Mouse (Mus musculus): ENCODE measurements around the gene Mmp23. TPM values are rescaled to one million over a fixed set of nuclear protein-coding genes. Genes with fewer than 3 reads are reported as not detected.

The Mmp23 gene
- 22.4 and 28.0 TPM in 2 replicates for polyA plus RNA-seq (2012; rRNA removed)

- Histone ChIP-seq H3K4me1 (ENCODE audit: control insufficient read depth, insufficient read depth, low read length) (peaks cover 10% of the 10 kb centered on the region), H3K27me3 (replicated peaks; ENCODE audit: control insufficient read depth, insufficient read depth, low read length) (no peaks in the 10 kb centered on the region), H3K36me3 (ENCODE audit: control insufficient read depth, insufficient read depth, low read length) (peaks cover 1% of the 10 kb centered on the region), H3K4me3 (ENCODE audit: insufficient read depth, low read depth, low read length) (peak within 1 kb of the TSS; percentile 24; the same call in 1 of the 2 replicates), H3K27ac (ENCODE audit: insufficient read depth, low read depth, low read length) (no peak within 1 kb of the TSS)
- DNase-seq = peak; percentile 17
- 3% methylated on average over 33 of the region's 33 CpGs for WGBS
- TF ChIP-seq POLR2A (IDR thresholded peaks at IDR 0.05; ENCODE audit: low read depth, low read length) (no peak), CTCF (conservative IDR thresholded peaks at IDR 0.05; ENCODE audit: insufficient read depth, insufficient read length, low read depth, low read length) (no peak)
Observed at GRCm38 (mm10) chr4:155653086-155653450, at the start of gene Mmp23. Gene Mmp23 (minus strand): TSS chr4:155653384.

DNA sequence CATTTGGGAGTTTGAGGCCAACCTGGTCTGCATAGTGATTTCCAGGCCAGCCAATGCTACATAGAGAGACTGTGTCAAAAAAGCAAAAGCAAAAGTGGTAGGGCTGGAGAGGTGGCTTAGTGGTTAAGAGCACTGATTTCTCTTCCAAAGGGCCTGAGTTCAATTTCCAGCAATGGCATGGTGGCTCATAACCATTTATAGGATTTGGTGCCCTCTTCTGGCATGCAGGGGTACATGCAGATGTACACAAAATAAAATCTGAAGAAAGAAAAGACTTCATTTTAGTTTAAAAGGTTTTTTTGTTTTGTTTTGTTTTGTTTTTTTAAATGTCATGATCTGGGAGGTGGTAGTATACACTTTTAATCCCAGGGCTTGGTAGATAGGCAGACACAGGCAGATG, 47.2 kb upstream of the Mmp23 start:
- Histone ChIP-seq H3K27me3 (replicated peaks; ENCODE audit: control insufficient read depth, insufficient read depth, low read length) (no peaks in the 10 kb centered on the region), H3K36me3 (ENCODE audit: control insufficient read depth, insufficient read depth, low read length) (no peaks in the 10 kb centered on the region), H3K4me3 (ENCODE audit: insufficient read depth, low read depth, low read length) (no peak overlapping the region), H3K27ac (ENCODE audit: insufficient read depth, low read depth, low read length) (no peak overlapping the region), H3K4me1 (ENCODE audit: control insufficient read depth, insufficient read depth, low read length) (no peaks in the 10 kb centered on the region)
- no peak for DNase-seq
- TF ChIP-seq POLR2A (IDR thresholded peaks at IDR 0.05; ENCODE audit: low read depth, low read length) = no peak
- peak; percentile 34; the same call in 1 of the 2 replicates for TF ChIP-seq CTCF (conservative IDR thresholded peaks at IDR 0.05; ENCODE audit: insufficient read depth, insufficient read length, low read depth, low read length)

DNA sequence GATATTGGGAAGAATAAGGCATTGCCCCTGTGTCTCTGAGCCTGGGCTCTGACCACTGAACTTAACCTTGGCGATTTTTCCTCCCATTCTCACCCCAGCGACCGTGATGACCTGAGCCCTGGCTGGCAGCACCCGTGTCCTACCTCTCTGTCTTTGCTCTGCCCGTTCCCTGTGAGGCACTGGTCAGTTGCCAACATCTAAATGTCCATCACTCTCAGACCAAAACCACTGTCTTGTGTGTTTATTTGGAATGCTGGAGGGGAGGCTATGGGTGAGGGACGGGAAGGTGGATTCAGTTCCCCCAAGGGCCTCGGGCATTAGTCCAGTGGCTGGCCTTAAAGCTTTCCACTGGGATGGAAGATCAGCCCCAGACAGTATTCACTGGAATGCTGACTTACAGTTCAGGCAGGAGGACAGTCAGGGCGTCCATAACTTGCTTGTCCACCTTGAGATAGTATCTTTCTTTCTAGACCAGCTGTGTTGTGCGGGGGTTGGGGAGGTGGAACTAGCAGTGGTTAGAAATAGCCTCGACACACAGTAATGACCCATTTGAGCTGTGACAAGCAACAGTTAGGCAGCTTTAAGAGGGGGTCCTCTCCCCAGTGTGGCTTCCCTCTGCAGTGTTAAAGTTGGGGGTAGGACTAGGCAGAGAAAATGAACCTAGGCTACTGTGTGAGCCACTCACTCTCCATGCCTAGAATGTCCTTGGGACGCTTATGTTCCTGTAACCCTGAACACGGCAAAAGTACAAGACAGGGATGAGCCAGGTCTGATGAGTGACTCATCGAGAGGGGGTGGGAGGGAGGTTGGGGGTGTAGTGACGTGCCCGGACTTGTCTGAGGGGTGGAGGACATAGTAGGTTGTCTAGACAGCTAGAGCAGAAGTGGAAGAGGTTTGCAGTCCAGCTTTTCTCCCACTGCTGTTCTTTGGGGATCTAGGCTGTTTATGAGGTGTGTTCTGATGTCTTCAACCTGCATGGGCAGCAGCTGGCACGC, 43.4 kb upstream of the Mmp23 start:
- no peak for DNase-seq
- H3K4me3 ChIP-seq (ENCODE audit: insufficient read depth, low read depth, low read length) = no peak overlapping the region
- H3K4me1 ChIP-seq (ENCODE audit: control insufficient read depth, insufficient read depth, low read length) = no peaks in the 10 kb centered on the region
- no peaks in the 10 kb centered on the region for H3K27me3 ChIP-seq (replicated peaks; ENCODE audit: control insufficient read depth, insufficient read depth, low read length)
- H3K27ac ChIP-seq (ENCODE audit: insufficient read depth, low read depth, low read length) = no peak overlapping the region
- no peaks in the 10 kb centered on the region for H3K36me3 ChIP-seq (ENCODE audit: control insufficient read depth, insufficient read depth, low read length)
- 71% methylated on average over 16 of the region's 16 CpGs for WGBS
- TF ChIP-seq CTCF (conservative IDR thresholded peaks at IDR 0.05; ENCODE audit: insufficient read depth, insufficient read length, low read depth, low read length) (no peak), POLR2A (IDR thresholded peaks at IDR 0.05; ENCODE audit: low read depth, low read length) (no peak)

GRCm38 (mm10) chr4:155695531-155696062, 42.4 kb upstream of the Mmp23 start:
- DNase-seq = no peak

GRCm38 (mm10) chr4:155694482-155695401, 41.6 kb upstream of the Mmp23 start:
- peak; percentile 55 for DNase-seq

More at GRCm38 (mm10) chr4:155695531-155696062, 42.4 kb upstream of the Mmp23 start:
- no peak for TF ChIP-seq CTCF (conservative IDR thresholded peaks at IDR 0.05; ENCODE audit: insufficient read depth, insufficient read length, low read depth, low read length)
- TF ChIP-seq POLR2A (IDR thresholded peaks at IDR 0.05; ENCODE audit: low read depth, low read length) = no peak
- Histone ChIP-seq H3K27me3 (replicated peaks; ENCODE audit: control insufficient read depth, insufficient read depth, low read length) (no peaks in the 10 kb centered on the region), H3K27ac (ENCODE audit: insufficient read depth, low read depth, low read length) (no peak overlapping the region), H3K4me3 (ENCODE audit: insufficient read depth, low read depth, low read length) (no peak overlapping the region), H3K36me3 (ENCODE audit: control insufficient read depth, insufficient read depth, low read length) (no peaks in the 10 kb centered on the region), H3K4me1 (ENCODE audit: control insufficient read depth, insufficient read depth, low read length) (no peaks in the 10 kb centered on the region)
- WGBS = 80% methylated on average over 4 of the region's 4 CpGs

DNA sequence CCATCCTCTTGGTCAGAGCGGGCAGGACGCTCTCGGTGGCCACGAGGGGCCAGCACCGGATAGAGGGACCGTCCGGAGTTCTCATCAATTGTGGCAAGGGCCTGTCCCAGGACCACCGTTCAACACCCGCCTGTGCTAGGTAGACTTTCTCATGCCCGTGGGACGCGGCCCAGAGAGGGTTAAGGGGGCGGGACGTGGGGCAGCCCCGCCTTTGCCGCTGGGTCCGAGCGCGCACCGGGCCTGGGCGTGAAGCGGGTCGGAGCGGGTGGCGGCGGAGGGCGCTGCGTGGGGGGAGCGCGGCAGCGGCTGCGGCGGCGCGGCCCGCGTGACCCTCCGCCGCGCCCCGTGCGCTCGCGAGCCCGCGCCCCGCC, 40.9 kb upstream of the Mmp23 start, which contains the start of gene Fndc10:
Gene Fndc10, plus strand, starts transcription at position 232 of the 371 bp plus-strand sequence.
- 1% methylated on average over 43 of the region's 47 CpGs for WGBS
- no peaks in the 10 kb centered on the region for H3K36me3 ChIP-seq (ENCODE audit: control insufficient read depth, insufficient read depth, low read length)
- no peaks in the 10 kb centered on the region for H3K4me1 ChIP-seq (ENCODE audit: control insufficient read depth, insufficient read depth, low read length)
- no peaks in the 10 kb centered on the region for H3K27me3 ChIP-seq (replicated peaks; ENCODE audit: control insufficient read depth, insufficient read depth, low read length)
- TF ChIP-seq CTCF (conservative IDR thresholded peaks at IDR 0.05; ENCODE audit: insufficient read depth, insufficient read length, low read depth, low read length) (no peak), POLR2A (IDR thresholded peaks at IDR 0.05; ENCODE audit: low read depth, low read length) (no peak)
- DNase-seq = peak; percentile 50
- no peak within 1 kb of the TSS for H3K27ac ChIP-seq (ENCODE audit: insufficient read depth, low read depth, low read length)
- H3K4me3 ChIP-seq (ENCODE audit: insufficient read depth, low read depth, low read length) = peak within 1 kb of the TSS; percentile 61

More at GRCm38 (mm10) chr4:155694482-155695401, 41.6 kb upstream of the Mmp23 start:
- Histone ChIP-seq H3K36me3 (ENCODE audit: control insufficient read depth, insufficient read depth, low read length) (no peaks in the 10 kb centered on the region), H3K4me3 (ENCODE audit: insufficient read depth, low read depth, low read length) (peak overlapping the region; percentile 61), H3K27ac (ENCODE audit: insufficient read depth, low read depth, low read length) (no peak overlapping the region), H3K4me1 (ENCODE audit: control insufficient read depth, insufficient read depth, low read length) (no peaks in the 10 kb centered on the region), H3K27me3 (replicated peaks; ENCODE audit: control insufficient read depth, insufficient read depth, low read length) (no peaks in the 10 kb centered on the region)
- 3% methylated on average over 92 of the region's 92 CpGs for WGBS
- TF ChIP-seq POLR2A (IDR thresholded peaks at IDR 0.05; ENCODE audit: low read depth, low read length) (no peak), CTCF (conservative IDR thresholded peaks at IDR 0.05; ENCODE audit: insufficient read depth, insufficient read length, low read depth, low read length) (no peak)
